Mouse (Mus musculus) B cell, adult 2 months (primary cell): ENCODE measurements around the gene Prdx5.
"Not testable (repeated sequence)": the region's sequence is repeated elsewhere in the genome, so short reads cannot be mapped to it uniquely, and the experiment has no call there.

Source experiments
- DNase-seq, 2 experiments: peaks; one replicate each; pipeline ENCODE4 v3.0.0; 2022

Prdx5 gene

DNA sequence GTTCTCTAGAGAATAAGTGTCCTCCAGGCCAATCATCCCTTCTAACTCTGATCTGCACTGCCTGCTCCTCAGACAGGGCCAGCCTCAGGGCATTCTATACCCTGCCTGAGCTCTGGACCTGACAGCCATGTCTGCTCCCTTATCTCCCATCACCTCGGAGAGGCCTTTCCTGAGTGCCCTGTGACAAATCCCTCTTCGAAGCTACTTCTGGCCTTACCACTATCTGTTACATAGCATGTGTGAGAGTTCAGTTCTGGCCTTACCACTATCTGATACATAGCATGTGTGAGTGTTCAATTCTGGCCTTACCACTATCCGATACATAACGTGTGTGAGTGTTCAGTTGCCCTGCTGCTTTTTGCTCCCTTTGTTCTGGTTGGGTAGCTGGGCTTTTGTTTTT lies 5.4 kb upstream of the Prdx5 start:
- DNase-seq = no peak

DNA sequence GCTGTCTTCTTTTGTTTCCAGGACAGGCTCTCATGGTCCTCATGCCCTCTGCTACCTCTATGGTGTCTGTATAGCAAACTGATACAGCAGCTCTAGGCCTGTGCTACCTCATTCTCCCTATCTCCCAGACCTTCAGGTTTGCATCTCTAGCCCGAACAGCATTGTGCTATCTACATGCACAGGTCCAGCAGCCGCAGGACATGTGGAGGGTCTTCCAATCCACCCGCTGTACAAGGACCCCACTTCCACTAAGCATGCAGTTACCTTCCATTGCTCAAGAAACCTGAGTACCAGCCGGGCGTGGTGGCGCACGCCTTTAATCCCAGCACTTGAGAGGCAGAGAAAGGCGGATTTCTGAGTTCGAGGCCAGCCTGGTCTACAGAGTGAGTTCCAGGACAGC lies 4.6 kb upstream of the Prdx5 start:
- DNase-seq = no peak

DNA sequence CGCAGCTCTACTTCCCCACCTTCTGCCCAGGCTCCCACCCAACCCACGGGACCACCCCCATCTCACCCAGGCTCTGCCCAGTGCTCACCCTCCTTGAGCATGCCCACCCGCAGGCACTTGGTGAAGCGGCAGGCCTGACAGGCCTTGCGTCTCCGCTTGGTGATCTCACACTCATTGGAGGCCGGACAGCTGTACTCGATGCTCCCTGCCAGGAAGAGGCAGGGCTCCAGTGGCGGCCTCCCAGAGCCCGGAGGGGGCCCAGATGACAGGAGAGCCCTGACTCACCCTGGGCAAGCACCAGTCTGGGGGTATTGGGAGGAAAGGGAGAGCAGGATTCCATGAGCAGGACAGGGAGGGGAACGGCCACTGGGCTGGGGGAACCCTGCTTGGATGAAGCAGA lies 4.1 kb upstream of the Prdx5 start:
- DNase-seq = no peak

DNA sequence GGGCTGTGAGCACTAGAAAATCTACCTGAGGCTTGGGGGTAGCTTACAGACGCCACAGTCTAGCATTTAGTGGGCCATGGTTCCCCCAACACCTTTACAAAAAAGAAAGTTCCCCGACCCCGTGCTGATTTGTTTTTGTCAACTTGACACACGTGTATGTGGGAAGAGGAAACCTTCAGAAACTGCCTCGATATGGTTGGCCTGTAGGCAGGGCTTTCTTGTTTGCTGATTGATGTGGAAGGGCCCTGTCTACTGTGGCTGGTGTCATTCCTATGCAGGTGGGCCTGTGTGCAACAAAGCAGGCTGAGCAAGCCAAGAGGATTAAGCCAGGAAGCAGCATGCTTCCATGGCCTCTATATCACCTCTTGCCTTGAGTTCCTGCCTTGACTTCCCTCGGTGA lies 3.1 kb upstream of the Prdx5 start:
- no peak for DNase-seq

DNA sequence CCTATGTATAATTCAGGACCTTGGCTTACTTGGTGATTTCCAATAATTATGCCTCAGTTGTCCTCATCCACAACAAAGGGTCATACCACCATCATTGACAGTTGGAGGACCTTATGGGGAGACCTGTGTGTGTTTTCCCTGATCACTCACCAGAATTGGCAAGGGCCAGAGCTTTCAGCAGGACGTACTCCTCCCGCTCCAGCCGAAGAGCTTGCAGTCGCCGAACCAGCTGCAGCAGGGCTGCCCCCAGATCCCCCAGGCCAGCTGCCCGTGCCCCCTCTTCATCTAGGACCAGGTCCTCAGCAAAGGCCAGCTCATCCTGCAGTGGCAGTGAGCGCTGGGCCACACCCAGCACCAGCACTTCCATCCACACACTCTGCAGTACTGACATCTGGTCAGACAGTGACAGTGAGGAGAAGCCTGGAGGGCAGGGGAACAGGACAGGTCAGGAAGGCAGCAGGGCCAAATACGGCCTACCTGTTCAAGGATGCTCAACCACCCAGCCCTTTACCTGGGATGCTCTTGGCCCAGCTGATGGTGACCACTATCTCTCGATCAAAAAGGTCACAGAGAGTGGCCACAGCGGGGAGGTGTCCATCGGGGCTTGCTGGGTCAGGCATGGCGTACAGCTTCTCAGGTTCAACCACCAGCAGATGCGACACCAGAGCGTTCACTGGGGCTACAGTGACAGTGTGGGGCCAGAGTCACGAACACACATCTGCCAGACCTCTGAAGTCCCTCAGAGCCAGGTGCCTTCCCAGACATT lies 2.5 kb upstream of the Prdx5 start:
- no peak for DNase-seq

DNA sequence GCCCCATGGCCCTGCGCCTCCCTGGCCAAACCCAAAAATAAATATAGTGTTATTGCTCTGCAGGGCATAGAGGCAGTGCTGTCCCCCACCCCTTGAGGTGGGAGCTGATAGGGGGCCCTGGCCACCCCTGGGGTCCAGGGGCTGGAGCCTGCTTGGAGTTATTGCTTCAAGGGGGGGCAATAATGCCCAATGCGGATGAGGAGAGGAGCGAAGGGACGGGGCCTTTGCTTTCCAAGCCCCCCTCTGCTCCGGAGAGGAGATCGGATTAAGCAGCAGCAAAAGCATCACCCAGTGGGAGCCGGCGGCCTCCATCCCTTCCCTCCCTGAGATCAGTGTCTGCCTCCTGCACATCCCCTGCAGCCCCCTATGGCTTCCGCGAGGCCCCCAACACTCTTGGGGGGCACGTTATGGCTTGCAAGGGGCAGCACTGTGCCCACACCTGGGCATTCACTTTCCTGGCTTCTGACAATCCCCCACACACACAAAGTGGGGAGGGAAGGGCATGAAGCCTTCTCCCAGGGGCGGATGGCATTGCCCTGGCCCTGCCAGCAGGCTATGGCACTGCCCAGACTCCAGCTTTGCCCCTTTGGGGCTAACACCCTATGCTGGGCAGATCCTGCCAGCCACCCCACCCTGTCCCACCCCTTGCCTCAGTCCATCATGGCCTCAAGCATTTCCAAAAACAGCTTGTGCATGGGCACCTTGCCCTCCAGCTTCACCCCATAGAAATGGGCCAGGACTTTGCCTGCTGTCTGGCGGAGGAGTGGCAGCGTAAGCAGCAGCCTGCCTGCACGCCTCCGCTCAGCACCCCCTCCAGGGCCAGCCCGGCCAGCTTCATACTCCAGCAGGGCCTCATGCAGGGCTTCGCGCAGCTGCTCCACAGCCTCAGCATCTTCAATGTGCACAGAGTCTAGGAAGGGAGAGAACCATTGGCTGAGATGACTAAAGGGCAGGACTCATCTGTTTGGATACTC lies 1.5 kb upstream of the Prdx5 start:
- DNase-seq = no peak

- DNase-seq = not testable (repeated sequence)
Measured at GRCm38 (mm10) chr19:6910306-6910705, 400 bp upstream of the Prdx5 start.

- DNase-seq = no peak
Measured at GRCm38 (mm10) chr19:6909021-6909420, 885 bp downstream of the Prdx5 start.

DNA sequence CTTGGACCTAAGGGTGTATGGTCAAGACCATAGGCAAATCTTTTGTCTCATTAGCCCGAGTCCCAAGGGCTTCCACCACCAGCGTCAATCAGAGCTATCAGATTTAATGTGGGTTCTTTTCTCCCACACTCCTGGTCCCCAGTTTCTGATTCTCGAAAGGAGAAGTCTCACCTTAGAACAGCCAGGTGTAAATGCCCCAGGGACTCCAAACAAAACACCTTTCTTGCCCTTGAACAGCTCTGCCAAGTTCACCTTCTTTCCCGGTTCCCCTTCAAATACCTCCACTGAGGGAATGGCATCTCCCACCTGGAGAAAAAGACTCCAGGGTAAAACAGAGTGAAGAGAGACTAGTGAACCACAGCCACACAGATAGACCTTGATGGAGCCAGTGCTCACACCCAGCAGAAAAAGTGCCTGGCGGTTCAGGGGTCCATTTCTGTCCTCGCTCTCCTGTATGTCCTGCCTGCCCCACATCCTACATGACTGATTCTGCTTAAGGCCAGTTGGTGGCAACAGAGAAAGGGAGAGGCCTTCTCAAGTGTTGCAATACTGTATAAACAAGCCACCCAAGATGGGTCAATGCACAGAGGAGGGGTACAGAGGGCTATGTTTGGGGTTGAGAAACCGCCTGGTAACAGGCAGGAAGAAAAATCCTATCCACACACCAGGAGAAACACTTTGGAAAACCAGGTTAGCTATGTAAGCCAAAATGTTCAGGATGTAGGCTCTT lies 1.9 kb downstream of the Prdx5 start:
- DNase-seq = no peak

GRCm38 (mm10) chr19:6907094-6907493 lies 2.8 kb downstream of the Prdx5 start:
- DNase-seq = no peak

DNA sequence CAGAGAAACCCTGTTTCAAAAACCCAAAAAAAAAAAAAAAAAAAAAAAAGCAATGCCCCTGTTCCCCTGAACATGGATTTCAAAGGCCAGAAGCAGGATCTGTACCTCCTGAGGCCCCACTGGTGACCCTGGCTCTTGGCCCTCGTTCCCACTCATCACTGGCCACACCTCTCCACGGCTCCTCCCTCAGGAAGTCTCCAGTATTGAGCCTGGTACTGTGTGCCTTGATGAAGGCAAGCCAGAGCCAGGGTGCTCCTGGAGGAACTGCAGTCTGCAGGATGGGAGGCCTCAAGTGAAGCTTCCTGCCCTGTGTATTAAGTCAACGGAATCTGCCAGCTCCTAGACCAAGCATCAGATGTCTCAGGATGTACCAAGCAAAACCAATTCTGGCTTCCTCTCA lies 3.7 kb downstream of the Prdx5 start:
- no peak for DNase-seq

- no peak for DNase-seq
Measured at GRCm38 (mm10) chr19:6905498-6906159, 4.3 kb downstream of the Prdx5 start.

GRCm38 (mm10) chr19:6904846-6905245 lies 5.1 kb downstream of the Prdx5 start:
- no peak for DNase-seq

GRCm38 (mm10) chr19:6903031-6903430 lies 6.9 kb downstream of the Prdx5 start:
- no peak for DNase-seq

DNA sequence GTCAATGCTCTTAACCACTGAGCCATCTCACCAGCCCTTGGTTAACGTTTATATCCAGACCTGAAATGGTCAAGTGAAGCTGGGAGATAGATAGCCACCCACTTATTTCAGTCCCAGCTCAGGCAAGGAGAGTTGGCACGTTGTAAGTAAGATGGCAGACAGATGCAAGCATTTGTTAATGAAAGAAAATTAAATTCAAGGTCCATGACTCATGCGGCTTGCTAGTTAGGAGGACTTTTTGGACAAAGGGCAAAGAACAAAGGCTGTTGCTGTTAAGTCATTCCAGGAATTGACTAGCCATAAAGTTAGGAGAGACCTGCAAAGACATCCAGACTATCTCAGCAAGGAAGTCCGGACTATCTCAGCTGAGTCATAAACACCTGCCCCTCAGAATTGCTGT lies 10.3 kb downstream of the Prdx5 start:
- no peak for DNase-seq

DNA sequence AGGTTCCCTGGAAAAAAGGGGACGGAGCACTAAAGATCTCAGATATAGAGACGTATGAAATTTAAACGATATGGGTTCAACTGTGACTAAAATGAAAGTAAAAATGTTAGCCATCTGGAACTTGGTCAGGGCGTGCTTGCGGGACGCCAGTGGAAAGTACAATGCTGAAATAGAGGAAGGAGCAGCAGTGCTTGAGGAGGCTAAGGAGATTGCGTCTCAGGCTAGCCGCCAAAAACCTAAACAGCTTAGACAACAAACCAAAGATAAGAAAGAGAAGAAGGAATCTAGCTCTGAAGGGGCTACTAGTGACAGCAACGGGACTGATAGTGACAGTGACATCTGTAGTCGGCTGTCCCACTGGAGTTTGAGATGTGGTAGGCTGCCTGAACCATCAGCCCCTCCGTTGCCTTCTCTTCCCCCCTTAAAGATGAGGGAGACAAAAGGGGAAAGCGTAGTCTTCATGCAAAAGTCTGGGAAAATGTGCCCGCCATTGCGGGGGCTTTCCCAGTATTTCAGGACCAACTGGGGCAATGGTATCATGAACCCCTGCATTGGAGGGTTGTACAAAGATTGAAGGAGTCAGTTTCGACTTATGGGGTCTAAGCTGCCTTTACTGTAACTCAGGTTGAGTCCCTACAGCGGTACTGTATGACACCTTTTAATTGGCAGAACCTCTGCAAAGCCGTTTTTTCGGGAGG lies 14.1 kb downstream of the Prdx5 start:
- DNase-seq = not testable (repeated sequence)

- no peak for DNase-seq
Measured at GRCm38 (mm10) chr19:6893731-6894451, 16.0 kb downstream of the Prdx5 start.

DNA sequence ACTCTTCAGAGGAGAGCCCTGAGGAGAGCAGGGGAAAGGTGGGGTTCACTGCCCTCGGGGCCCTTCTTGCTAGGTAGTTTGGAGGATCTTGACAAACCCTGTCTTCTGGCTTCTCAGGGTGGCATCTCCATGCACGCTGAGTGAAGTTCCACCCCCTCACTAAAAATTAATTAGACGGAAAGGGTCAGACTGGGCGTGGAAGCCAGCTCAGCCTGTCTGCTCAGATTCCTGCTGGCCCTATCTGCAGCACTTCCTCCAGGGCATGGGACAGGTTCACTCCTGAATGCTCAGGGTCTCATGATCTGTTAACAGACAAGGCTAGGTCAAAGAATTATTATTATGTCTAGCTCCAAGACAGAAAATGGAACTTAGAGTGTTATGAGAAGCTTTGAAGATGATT lies 17.4 kb downstream of the Prdx5 start:
- DNase-seq = no peak

GRCm38 (mm10) chr19:6877965-6878364 lies 31.9 kb downstream of the Prdx5 start:
- no peak for DNase-seq

DNA sequence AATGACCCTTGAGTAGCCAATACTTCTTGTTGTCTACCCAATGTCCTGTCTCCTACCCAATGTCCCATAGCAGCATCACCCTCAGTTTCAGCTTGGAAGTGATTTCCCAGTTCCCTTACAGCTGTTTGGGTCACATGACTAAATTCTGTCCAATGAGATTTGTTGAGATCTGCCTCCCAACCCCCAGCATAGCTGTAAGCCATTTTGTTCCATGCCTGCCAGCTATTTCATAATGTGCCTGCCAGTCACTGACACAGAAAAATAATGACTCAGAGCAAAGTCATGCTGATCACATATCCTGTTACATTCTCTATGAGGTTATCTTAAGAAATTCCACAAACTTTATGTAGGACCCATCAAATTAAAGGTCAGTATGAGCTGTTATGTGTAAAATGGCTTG lies 33.1 kb downstream of the Prdx5 start:
- no peak for DNase-seq

DNA sequence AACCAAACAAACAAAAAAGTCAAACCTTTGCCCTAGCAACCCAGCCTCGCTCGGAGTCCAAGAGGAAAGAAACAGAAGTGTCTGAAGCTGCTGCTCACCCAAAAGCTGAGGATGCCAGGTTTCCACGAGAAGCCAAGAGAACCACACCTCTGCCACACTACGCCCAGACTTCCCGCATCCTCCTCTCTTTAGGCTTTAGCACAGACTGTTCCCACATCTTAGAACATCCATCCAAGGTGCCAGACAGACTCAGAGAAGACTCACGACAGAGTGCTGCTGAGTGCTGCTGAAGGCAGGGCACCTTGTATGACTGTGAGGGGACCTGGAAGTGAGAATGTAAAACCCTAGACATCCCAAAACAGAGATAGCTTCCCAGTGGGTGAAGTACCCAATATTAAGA lies 34.1 kb downstream of the Prdx5 start:
- no peak for DNase-seq
